Mouse (Mus musculus): Measurements from ENCODE around the gene Rplp2. TPM values are rescaled to one million over a fixed set of nuclear protein-coding genes. Genes with fewer than 3 reads are reported as not detected.
"Not testable (repeated sequence)": the region's sequence is repeated elsewhere in the genome, so short reads cannot be mapped to it uniquely, and the experiment has no call there.

The Rplp2 gene
- total RNA-seq, 1 experiment from 2014 or later = 917 TPM

- DNase-seq = not testable (repeated sequence)
These were observed 796 bp upstream of the Rplp2 start for GRCm38 (mm10) chr7:141446374-141446773.

- no peak for DNase-seq
These were observed 4.8 kb downstream of the Rplp2 start for GRCm38 (mm10) chr7:141451928-141452327.

- DNase-seq = no peak
These were observed 6.5 kb downstream of the Rplp2 start for GRCm38 (mm10) chr7:141453636-141454035.

GRCm38 (mm10) chr7:141454967-141455551 lies 7.9 kb downstream of the Rplp2 start, which contains the start of gene Pnpla2:
Pnpla2 (plus strand) TSS chr7:141455198.
- DNase-seq = peak; percentile 98

- peak; percentile 68 for DNase-seq
These were observed 8.6 kb downstream of the Rplp2 start for GRCm38 (mm10) chr7:141455610-141456314.

GRCm38 (mm10) chr7:141456739-141457138 lies 9.6 kb downstream of the Rplp2 start:
- peak; percentile 65 for DNase-seq

DNA sequence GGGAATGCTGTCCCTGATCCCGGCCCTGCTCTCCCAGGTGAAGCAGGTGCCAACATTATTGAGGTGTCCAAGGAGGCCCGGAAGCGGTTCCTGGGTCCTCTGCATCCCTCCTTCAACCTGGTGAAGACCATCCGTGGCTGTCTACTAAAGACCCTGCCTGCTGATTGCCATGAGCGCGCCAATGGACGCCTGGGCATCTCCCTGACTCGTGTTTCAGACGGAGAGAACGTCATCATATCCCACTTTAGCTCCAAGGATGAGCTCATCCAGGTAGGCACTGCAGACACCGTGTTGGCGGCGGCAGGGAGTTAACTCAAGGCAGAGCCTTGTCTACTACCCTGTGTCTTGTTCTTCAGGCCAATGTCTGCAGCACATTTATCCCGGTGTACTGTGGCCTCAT lies 10.1 kb downstream of the Rplp2 start:
- no peak for DNase-seq

- DNase-seq = peak; percentile 68
These were observed 11.0 kb downstream of the Rplp2 start for GRCm38 (mm10) chr7:141457986-141458660.

DNA sequence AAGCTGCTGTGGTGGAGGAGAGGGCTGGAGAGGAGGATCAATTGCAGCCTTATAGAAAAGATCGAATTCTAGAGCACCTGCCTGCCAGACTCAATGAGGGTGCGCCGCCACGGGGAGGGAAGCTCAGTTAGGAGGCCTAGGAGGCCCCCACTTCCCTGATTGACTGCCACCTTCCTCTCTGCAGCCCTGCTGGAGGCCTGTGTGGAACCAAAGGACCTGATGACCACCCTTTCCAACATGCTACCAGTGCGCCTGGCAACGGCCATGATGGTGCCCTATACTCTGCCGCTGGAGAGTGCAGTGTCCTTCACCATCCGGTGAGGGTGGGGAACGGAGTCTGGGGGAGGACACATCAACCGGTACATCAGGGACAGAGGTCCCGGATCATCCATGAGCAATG lies 11.5 kb downstream of the Rplp2 start:
- DNase-seq = no peak

DNA sequence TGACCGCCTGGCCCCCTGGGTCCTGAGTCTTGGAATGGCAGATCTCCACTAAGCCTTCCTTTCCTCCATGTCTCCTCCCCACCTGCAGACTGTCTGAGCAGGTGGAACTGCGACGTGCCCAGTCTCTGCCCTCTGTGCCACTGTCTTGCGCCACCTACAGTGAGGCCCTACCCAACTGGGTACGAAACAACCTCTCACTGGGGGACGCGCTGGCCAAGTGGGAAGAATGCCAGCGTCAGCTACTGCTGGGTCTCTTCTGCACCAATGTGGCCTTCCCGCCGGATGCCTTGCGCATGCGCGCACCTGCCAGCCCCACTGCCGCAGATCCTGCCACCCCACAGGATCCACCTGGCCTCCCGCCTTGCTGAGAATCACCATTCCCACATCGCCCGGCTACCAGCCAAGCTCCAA lies 12.1 kb downstream of the Rplp2 start:
- no peak for DNase-seq

DNA sequence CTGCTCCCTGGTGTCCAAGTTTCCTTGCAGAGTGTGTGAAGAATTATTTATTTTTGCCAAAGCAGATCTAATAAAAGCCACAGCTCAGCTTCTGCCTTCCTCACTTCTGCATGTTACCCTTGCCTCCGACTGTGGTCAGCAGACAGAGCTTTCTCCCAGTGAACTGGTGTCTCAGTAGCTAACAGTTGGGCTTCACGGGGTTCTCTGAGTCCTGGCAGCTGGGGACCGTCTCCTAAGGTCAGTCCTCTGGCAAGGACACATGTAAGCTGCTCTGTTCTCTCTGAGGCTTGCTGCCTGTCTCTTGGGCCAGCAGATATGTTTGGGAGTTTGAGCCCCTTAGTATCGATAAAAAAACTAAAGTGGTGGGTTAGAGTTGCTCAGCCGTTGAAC lies 12.8 kb downstream of the Rplp2 start:
- DNase-seq = no peak

DNA sequence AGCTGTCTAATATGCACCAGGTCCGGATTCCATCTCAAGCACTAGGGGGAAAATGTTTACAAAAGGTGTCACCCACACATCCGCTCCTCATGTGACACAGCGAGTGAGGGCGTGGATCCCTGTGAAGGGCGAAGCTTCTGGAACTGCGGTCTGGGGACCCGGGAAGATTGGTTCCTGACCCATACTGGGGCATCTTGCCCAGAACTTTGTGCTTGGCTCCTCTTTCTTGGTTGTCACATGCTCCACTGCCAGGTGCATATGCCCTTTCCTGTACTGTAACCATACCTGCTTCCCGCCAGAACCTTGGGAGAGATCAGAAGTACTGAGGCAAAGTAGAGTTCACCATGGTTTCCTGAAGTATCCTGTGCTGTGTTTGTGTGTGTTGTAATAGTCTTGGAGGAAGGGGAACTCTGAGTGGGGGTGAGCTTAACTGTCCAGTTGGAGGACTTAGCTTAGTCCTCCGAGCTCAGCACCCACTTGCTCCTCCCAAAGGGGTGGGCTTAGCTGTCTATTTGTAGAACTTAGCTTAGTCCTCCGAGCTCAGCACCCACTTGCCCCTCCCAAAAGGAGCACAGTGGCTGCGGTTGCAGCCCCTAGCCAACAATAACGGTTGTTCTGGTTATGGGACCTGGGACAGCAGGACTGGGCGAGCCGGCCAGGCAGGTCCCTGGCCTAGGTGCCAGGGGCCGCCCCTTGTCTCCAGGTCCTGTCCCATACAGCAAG lies 13.4 kb downstream of the Rplp2 start, which contains the start of gene Cracr2b:
Gene Cracr2b, plus strand, starts transcription at position 704 of the 723 bp plus-strand sequence.
- DNase-seq = no peak

GRCm38 (mm10) chr7:141461521-141462332 lies 14.6 kb downstream of the Rplp2 start:
- DNase-seq = no peak

- DNase-seq = no peak
These were observed 15.2 kb downstream of the Rplp2 start for GRCm38 (mm10) chr7:141462333-141462821.

GRCm38 (mm10) chr7:141463824-141464602 lies 16.8 kb downstream of the Rplp2 start:
- DNase-seq = no peak

DNA sequence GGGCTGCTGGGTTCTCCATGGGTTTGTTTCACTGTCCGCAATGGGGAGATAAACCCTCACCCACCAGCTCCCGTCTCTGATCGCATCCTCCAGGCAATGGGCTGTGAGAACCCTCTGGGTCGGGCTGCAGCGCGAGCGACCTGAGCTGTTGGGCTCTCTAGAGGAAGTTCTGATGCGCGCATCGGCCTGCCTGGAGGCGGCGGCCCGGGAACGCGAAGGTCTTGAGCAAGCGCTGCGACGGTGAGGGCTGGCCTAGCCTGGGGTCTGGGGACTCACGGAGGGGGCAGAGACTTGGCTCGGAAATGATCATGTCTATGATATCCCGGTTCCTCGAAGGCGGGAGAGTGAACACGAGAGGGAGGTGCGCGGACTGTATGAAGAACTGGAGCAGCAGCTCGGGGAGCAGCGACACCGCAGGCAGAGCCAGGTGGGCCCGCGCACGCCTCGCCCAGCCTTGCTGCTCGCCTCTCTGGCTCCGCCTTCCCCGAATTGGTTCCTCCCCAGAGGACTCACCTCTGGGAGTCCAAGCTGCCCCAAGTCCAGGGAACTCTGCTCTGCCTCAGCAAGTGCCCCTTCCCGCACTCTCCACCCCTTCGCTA lies 17.5 kb downstream of the Rplp2 start:
- DNase-seq = no peak

DNA sequence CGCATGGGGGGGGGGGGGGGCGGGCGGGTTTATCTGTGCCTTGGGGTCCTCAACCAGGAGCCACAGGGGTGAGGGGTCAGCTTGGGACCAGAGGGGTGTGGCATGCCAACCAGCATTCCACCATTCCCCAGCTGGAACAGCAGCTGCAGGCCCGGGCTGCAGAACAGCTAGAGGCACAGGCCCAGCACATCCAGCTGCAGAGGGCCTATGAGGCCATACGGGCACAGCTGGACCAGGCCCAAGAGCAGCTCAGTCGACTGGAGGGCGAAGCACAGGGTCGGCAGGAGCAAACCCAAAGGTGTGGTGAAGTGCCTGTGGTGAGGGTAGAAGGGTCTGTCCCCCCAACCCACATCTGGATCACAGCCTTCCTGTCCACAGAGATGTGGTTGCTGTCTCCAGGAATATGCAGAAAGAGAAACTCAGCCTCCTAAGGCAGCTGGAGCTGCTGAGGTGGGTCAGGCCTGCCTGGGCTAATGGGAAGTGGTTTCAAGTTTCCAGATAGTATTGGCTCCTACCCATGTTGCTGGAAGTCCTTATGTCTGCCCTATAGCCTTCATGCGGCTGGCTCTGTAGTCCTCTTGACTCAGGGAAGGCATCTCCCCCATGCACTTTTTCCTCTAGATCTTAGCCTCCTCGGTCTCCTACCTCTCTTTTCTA lies 18.3 kb downstream of the Rplp2 start:
- no peak for DNase-seq

GRCm38 (mm10) chr7:141466045-141466394 lies 18.9 kb downstream of the Rplp2 start:
- peak; percentile 35 for DNase-seq

GRCm38 (mm10) chr7:141466607-141467148 lies 19.5 kb downstream of the Rplp2 start:
- no peak for DNase-seq
